Mouse (Mus musculus) testis, adult 2 months (tissue): ENCODE results near the gene Gm14685. TPM values are rescaled to one million over a fixed set of nuclear protein-coding genes. Genes with fewer than 3 reads are reported as not detected.
"Not testable (repeated sequence)": the region's sequence is repeated elsewhere in the genome, so short reads cannot be mapped to it uniquely, and the experiment has no call there.

Experiments used
- H3K27ac ChIP-seq: fragments of 200-500 bp; 2 replicates; pipeline ENCODE4 v1.5.1; 2012; ENCODE audit warnings: low read depth, low read length; ENCODE audit not compliant: control insufficient read depth, insufficient read depth
- H3K27me3 ChIP-seq: fragments of 200-500 bp; 2 replicates; pipeline ENCODE4 v1.6.1; 2012; ENCODE audit warnings: mild to moderate bottlenecking, low read length, moderate library complexity; ENCODE audit not compliant: control insufficient read depth, insufficient read depth
- H3K36me3 ChIP-seq: fragments of 200-500 bp; 2 replicates; pipeline ENCODE4 v1.6.1; 2012; ENCODE audit warnings: mild to moderate bottlenecking, low read length; ENCODE audit not compliant: control insufficient read depth, insufficient read depth
- H3K4me1 ChIP-seq: fragments of 200-500 bp; 2 replicates; pipeline ENCODE4 v1.6.1; 2012; ENCODE audit warnings: low read length; ENCODE audit not compliant: control insufficient read depth, insufficient read depth
- H3K4me3 ChIP-seq: fragments of 200-500 bp; 2 replicates; pipeline ENCODE4 v1.5.1; 2012; ENCODE audit warnings: low read depth, mild to moderate bottlenecking, low read length, moderate library complexity, mixed read lengths; ENCODE audit not compliant: control insufficient read depth
- polyA plus RNA-seq: library from polyadenylated mRNA; depleted of rRNA; stranded (reverse); fragments of >200 nt; gene quantifications from 2 replicates; pipeline ENCODE4 v1.2.3, GENCODE M21; 2012; rRNA removed

The Gm14685 gene
- polyA plus RNA-seq: 1.9 and 2.2 TPM in 2 replicates

DNA sequence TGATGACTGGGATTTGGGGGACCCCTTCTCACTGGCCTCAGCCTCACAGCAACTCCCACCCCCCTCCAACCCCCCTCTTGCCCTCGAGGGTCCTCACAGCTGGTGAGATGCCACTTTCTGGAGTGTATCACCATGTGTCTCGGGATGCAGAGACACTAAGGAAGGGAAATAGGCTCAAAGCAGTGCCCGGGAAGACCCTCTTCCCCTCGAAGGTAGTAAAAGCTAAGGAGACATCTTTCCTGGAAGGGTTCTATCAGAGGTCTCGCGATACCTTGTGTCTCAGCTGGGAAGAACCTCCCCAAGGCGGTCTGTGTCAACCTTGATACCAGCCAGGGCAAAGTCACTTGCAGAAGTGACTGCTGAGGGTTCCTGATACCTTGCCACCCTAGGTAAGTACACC, at the start of gene Gm14685:
Gm14685 (plus strand) TSS at position 301 of the 400 bp plus-strand sequence.
- H3K27ac ChIP-seq, H3K4me1 ChIP-seq, H3K27me3 ChIP-seq, H3K4me3 ChIP-seq, H3K36me3 ChIP-seq: not testable (repeated sequence)

DNA sequence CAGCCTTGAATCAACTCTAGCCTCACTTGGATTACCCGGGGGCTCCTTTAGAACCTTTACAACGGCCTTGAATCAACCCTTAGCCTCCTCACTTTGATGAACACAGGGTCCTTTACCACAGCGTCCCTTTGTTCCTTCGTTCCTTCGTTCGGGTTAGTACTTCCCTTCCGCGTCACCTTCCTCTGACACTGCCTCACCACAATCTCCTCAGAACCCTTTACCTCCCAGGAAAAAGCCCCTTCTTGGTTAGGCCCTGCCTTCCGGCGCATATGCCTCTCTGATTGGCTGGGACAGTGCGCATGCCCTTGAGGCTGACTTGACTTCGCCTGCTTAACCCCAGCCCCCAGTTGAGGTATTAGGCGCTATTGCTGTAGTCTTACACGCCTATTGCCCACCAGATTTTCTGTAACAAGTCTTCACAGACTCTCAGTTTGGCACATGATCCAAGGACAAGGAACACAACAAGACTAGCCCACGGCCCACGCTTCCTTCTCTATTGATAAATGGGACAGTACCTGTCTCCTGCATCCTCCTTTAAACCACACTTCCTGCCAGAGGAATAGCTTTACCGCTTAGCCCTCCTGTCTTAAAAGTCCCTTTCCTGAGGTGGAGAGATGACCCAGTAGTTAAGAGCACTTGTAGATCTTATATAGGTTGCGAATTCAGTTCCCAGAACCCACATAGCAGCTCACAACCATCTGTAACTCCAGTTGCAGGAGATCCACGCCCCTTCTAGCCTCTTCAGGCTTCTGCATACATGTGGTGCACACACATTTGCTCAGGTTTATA, 34.4 kb upstream of the Gm14685 start, which contains the start of gene Xlr4a:
Xlr4a (minus strand) TSS at position 212 of the 789 bp plus-strand sequence.
- 0 out of 2 replicates have a peak within 1 kb of the TSS, but pooled peaks have one; percentile 13 for H3K4me3 ChIP-seq
- not testable (repeated sequence) for H3K27me3 ChIP-seq, H3K27ac ChIP-seq, H3K36me3 ChIP-seq, H3K4me1 ChIP-seq

DNA sequence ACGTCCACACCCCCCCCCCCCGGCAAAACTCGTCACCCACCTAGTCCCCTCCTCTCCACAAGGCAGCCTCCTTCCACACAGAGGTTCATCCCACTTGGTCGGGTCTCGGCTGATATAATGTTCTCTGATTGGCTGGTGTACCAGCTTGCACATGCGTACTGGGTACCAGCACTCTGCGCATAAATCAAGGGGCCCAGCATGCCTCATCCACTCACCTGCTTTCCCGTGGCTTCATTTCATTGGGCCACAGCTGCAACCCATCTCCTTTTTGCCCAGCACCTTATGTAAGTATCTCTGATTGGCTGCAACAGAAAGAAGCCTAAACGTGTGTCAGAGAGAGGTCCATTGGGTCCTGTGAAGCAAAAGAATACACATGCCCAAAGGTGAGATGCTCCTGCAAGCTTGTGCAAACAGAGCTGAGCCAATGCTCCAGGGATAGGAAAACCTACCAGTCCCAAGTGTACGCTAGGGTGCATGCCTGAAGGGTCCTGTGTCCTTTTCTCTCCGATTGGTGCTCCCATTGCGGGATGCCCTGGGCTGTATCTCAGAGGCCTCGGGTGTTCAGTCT, 19.8 kb upstream of the Gm14685 start, which contains the start of gene Xlr3a:
Xlr3a (minus strand) TSS at position 155 of the 568 bp plus-strand sequence.
- not testable (repeated sequence) for H3K4me1 ChIP-seq, H3K4me3 ChIP-seq, H3K36me3 ChIP-seq, H3K27me3 ChIP-seq, H3K27ac ChIP-seq

DNA sequence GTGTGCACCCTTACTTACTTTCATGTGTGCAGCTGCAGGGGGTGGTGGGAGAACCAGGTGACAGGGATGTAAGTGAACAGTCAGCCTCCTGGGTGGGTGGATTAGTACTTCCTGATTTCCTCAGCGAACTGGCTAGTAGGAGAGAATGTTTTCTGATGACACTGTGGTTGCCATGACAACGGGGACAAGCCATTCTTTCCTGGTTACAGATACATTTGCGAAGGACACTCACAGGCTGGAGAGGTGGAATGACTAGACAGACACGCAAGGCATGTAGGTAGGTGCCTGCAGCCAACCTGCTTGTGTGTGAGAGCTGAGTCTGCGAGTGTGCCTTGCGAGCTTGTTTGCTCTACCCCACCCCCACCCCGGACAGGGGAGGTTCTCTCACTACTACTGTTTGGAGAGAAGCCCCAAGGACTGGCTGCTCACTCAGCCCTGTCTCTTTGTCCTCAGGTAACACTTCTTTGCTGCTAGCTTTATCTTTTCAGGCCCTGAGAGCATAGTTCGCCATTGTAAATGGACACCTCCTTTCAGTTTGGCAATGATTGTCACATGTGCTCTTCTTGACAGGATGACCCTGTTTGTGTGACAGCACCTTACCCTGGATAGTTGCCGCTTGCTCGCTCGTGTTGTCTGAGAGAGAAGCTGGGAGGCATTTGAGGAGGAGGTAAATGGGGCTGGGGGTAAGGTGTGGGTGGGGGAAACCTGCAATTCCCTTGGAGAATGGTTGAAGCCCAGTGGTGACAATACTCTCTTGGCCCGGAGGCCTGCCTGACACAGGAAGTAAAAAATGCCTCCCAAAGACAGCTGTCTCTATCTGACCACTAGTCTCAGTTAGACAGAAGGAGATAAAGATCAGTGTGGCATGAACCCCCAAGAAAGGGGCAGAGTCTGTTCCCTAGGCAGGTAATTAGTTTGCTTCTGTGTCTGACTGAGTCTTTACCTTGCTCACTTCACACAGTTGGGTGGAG, 6.3 kb downstream of the Gm14685 start:
- not testable (repeated sequence) for H3K36me3 ChIP-seq, H3K4me1 ChIP-seq, H3K4me3 ChIP-seq, H3K27me3 ChIP-seq, H3K27ac ChIP-seq

DNA sequence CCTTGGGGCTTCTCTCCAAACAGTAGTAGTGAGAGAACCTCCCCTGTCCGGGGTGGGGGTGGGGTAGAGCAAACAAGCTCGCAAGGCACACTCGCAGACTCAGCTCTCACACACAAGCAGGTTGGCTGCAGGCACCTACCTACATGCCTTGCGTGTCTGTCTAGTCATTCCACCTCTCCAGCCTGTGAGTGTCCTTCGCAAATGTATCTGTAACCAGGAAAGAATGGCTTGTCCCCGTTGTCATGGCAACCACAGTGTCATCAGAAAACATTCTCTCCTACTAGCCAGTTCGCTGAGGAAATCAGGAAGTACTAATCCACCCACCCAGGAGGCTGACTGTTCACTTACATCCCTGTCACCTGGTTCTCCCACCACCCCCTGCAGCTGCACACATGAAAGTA, 26.4 kb downstream of the Gm14685 start:
- not testable (repeated sequence) for H3K4me1 ChIP-seq, H3K27ac ChIP-seq, H3K27me3 ChIP-seq, H3K36me3 ChIP-seq, H3K4me3 ChIP-seq

DNA sequence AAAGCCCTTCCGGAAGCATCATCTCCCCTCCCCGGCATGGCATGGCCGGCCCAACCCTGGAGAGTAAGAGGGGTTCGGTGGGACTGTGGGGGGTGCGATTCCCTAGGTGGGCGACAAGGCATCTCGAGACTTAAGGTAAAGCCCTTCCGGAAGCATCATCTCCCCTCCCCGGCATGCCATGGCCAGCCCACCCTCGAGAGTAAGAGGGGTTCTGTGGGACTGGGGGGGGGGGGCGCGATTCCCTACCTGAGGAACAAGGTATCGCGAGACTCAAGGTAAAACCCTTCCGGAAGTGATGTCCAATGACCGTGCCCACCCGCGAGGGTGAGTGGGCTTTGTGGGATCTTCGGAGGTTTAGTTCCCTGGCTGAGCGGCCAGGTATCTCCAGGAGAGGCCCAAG, 31.6 kb downstream of the Gm14685 start, which contains the start of gene Xlr5b:
Xlr5b (plus strand) TSS at position 301 of the 400 bp plus-strand sequence.
- H3K4me3 ChIP-seq, H3K27ac ChIP-seq, H3K4me1 ChIP-seq, H3K36me3 ChIP-seq, H3K27me3 ChIP-seq: not testable (repeated sequence)

DNA sequence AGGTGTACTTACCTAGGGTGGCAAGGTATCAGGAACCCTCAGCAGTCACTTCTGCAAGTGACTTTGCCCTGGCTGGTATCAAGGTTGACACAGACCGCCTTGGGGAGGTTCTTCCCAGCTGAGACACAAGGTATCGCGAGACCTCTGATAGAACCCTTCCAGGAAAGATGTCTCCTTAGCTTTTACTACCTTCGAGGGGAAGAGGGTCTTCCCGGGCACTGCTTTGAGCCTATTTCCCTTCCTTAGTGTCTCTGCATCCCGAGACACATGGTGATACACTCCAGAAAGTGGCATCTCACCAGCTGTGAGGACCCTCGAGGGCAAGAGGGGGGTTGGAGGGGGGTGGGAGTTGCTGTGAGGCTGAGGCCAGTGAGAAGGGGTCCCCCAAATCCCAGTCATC, 32.5 kb downstream of the Gm14685 start, which contains the start of gene DXBay18:
DXBay18 (minus strand) TSS at position 101 of the 400 bp plus-strand sequence.
- H3K4me3 ChIP-seq, H3K4me1 ChIP-seq, H3K27me3 ChIP-seq, H3K27ac ChIP-seq, H3K36me3 ChIP-seq: not testable (repeated sequence)

DNA sequence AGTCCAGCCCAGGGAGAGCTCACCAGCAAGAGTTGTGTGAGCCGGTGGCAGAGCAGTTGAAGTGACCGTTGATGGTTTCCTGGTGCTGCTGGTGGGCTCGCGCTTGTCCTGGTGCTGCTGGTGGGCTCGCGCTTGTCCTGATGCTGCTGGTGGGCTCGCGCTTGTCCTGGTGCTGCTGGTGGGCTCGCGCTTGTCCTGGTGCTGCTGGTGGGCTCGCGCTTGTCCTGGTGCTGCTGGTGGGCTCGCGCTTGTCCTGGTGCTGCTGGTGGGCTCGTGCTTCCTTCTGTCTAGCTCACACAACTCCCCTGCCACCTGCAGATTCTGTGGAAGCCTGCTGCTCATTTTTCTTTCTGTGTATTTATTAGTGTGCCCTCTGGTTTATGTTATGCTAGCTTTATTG, 60.0 kb downstream of the Gm14685 start, which contains the start of gene Spin2d:
Spin2d (minus strand) TSS at position 101 of the 400 bp plus-strand sequence.
- H3K27ac ChIP-seq, H3K4me1 ChIP-seq, H3K36me3 ChIP-seq: not testable (repeated sequence)

More for the DNA sequence above, 60.0 kb downstream of the Gm14685 start, which contains the start of gene Spin2d:
- H3K27me3 ChIP-seq, H3K4me3 ChIP-seq: not testable (repeated sequence)

Other genes starting within 250 kb of the Gm14685 start
- gene Cetn2, start 198.6 kb upstream of the Gm14685 start, polyA plus RNA-seq: 1.9 and 2.8 TPM in 2 replicates
- gene Nsdhl, start 198.5 kb upstream of the Gm14685 start, polyA plus RNA-seq: 5.7 and 6.5 TPM in 2 replicates
- 14.0 and 14.2 TPM in 2 replicates for gene Zfp185, start 129.7 kb upstream of the Gm14685 start, polyA plus RNA-seq
- gene Pnma5, start 79.9 kb upstream of the Gm14685 start, polyA plus RNA-seq: 1.7 and 2.0 TPM in 2 replicates
- gene Pnma3, start 52.3 kb upstream of the Gm14685 start, polyA plus RNA-seq: 0.10 and 0.16 TPM in 2 replicates
- gene Xlr4a, start 34.6 kb upstream of the Gm14685 start, polyA plus RNA-seq: 0.59 and 1.1 TPM in 2 replicates
- gene Xlr3a, start 20.0 kb upstream of the Gm14685 start, polyA plus RNA-seq: 0.70 and 1.7 TPM in 2 replicates
- 0.91 and 1.4 TPM in 2 replicates for gene Xlr5b, start 31.7 kb downstream of the Gm14685 start, polyA plus RNA-seq
- gene DXBay18, start 32.4 kb downstream of the Gm14685 start, polyA plus RNA-seq: 1.2 and 2.5 TPM in 2 replicates
- 0.91 and 1.3 TPM in 2 replicates for gene Spin2d, start 59.9 kb downstream of the Gm14685 start, polyA plus RNA-seq
- 0.76 and 0.90 TPM in 2 replicates for gene Xlr3b, start 75.2 kb downstream of the Gm14685 start, polyA plus RNA-seq
- 0.85 and 1.4 TPM in 2 replicates for gene Xlr4b, start 97.3 kb downstream of the Gm14685 start, polyA plus RNA-seq
- gene F8a, start 111.2 kb downstream of the Gm14685 start, polyA plus RNA-seq: 3.6 and 3.8 TPM in 2 replicates
- 0.97 and 2.3 TPM in 2 replicates for gene Xlr4c, start 126.1 kb downstream of the Gm14685 start, polyA plus RNA-seq
- 0.51 and 1.0 TPM in 2 replicates for gene Xlr3c, start 148.3 kb downstream of the Gm14685 start, polyA plus RNA-seq
- gene Xlr5a, start 175.9 kb downstream of the Gm14685 start, polyA plus RNA-seq: 0.71 and 1.1 TPM in 2 replicates
- 0.99 and 1.1 TPM in 2 replicates for gene Xlr5c, start 175.9 kb downstream of the Gm14685 start, polyA plus RNA-seq
- 0.29 and 0.48 TPM in 2 replicates for gene Gm45015, start 219.8 kb downstream of the Gm14685 start, polyA plus RNA-seq
- gene Zfp275, start 225.6 kb downstream of the Gm14685 start, polyA plus RNA-seq: 5.3 and 7.4 TPM in 2 replicates